Mouse (Mus musculus): ENCODE measurements around the gene Lcn12. TPM values are rescaled to one million over a fixed set of nuclear protein-coding genes. Genes with fewer than 3 reads are reported as not detected.

Gene Lcn12
- not detected in 2 replicates for polyA plus RNA-seq (2012; rRNA removed)

GRCm38 (mm10) chr2:25493476-25493961 is at the start of gene Lcn12:
Gene Lcn12 (minus strand): TSS chr2:25493911.

GRCm38 (mm10) chr2:25501593-25502486 is 8.1 kb upstream of the Lcn12 start, which contains the start of gene C8g:
Gene C8g (minus strand): TSS chr2:25501719.

GRCm38 (mm10) chr2:25500576-25501405 is 7.1 kb upstream of the Lcn12 start, which contains the start of gene Fbxw5:
Gene Fbxw5 (plus strand): TSS chr2:25500750.

GRCm38 (mm10) chr2:25469969-25470368 is 23.7 kb downstream of the Lcn12 start, which contains the start of gene Ptgds:
Gene Ptgds (minus strand): TSS chr2:25470046.

GRCm38 (mm10) chr2:25460551-25461309 is 33.0 kb downstream of the Lcn12 start, which contains the start of gene Paxx:
Gene Paxx (minus strand): TSS chr2:25461094.

GRCm38 (mm10) chr2:25456205-25456953 is 37.3 kb downstream of the Lcn12 start, which contains the start of gene Clic3:
Gene Clic3 (plus strand): TSS chr2:25456838.

Other genes starting within 250 kb of the Lcn12 start
- gene AL732309.1, start 247.0 kb downstream of the Lcn12 start, polyA plus RNA-seq (2012; rRNA removed), result 16.6 and 17.1 TPM in 2 replicates
- gene Tmem203, start 238.5 kb downstream of the Lcn12 start, polyA plus RNA-seq (2012; rRNA removed), result 22.0 and 25.2 TPM in 2 replicates
- 6.2 and 6.9 TPM in 2 replicates for gene Tprn, start 231.3 kb downstream of the Lcn12 start, polyA plus RNA-seq (2012; rRNA removed)
- 123 TPM in 2 replicates for gene Ssna1, start 221.5 kb downstream of the Lcn12 start, polyA plus RNA-seq (2012; rRNA removed)
- 107 and 110 TPM in 2 replicates for gene Anapc2, start 221.4 kb downstream of the Lcn12 start, polyA plus RNA-seq (2012; rRNA removed)
- not detected in 2 replicates for gene Tmem210, start 205.8 kb downstream of the Lcn12 start, polyA plus RNA-seq (2012; rRNA removed)
- gene Lrrc26, start 204.0 kb downstream of the Lcn12 start, polyA plus RNA-seq (2012; rRNA removed), result 0.05 TPM in 1 of 2 replicates, not detected in the other
- gene Grin1, start 174.7 kb downstream of the Lcn12 start, polyA plus RNA-seq (2012; rRNA removed), result 60.3 and 61.9 TPM in 2 replicates
- 24.1 and 24.3 TPM in 2 replicates for gene Man1b1, start 161.6 kb downstream of the Lcn12 start, polyA plus RNA-seq (2012; rRNA removed)
- 40.8 and 43.8 TPM in 2 replicates for gene Dpp7, start 137.6 kb downstream of the Lcn12 start, polyA plus RNA-seq (2012; rRNA removed)
- gene Uap1l1, start 128.2 kb downstream of the Lcn12 start, polyA plus RNA-seq (2012; rRNA removed), result 3.7 and 4.6 TPM in 2 replicates
- gene Sapcd2, start 121.6 kb downstream of the Lcn12 start, polyA plus RNA-seq (2012; rRNA removed), result 16.3 and 17.1 TPM in 2 replicates
- 9.8 and 11.4 TPM in 2 replicates for gene Entpd2, start 98.0 kb downstream of the Lcn12 start, polyA plus RNA-seq (2012; rRNA removed)
- 549 and 616 TPM in 2 replicates for gene Npdc1, start 94.6 kb downstream of the Lcn12 start, polyA plus RNA-seq (2012; rRNA removed)
- 0.20 and 0.26 TPM in 2 replicates for gene Fut7, start 70.6 kb downstream of the Lcn12 start, polyA plus RNA-seq (2012; rRNA removed)
- 42.3 and 48.1 TPM in 2 replicates for gene Abca2, start 65.2 kb downstream of the Lcn12 start, polyA plus RNA-seq (2012; rRNA removed)
- 0.82 and 3.4 TPM in 2 replicates for gene Clic3, start 37.1 kb downstream of the Lcn12 start, polyA plus RNA-seq (2012; rRNA removed)
- 155 and 156 TPM in 2 replicates for gene Paxx, start 32.8 kb downstream of the Lcn12 start, polyA plus RNA-seq (2012; rRNA removed)
- gene Ptgds, start 23.9 kb downstream of the Lcn12 start, polyA plus RNA-seq (2012; rRNA removed), result 539 and 800 TPM in 2 replicates
- gene Fbxw5, start 6.8 kb upstream of the Lcn12 start, polyA plus RNA-seq (2012; rRNA removed), result 30.0 and 36.6 TPM in 2 replicates
- 2.5 and 4.0 TPM in 2 replicates for gene C8g, start 7.8 kb upstream of the Lcn12 start, polyA plus RNA-seq (2012; rRNA removed)
- gene Traf2, start 53.0 kb upstream of the Lcn12 start, polyA plus RNA-seq (2012; rRNA removed), result 9.5 and 10.1 TPM in 2 replicates
- gene Edf1, start 63.9 kb upstream of the Lcn12 start, polyA plus RNA-seq (2012; rRNA removed), result 200 and 205 TPM in 2 replicates
- gene Mamdc4, start 80.9 kb upstream of the Lcn12 start, polyA plus RNA-seq (2012; rRNA removed), result 2.7 and 2.8 TPM in 2 replicates
- 149 and 150 TPM in 2 replicates for gene Phpt1, start 81.3 kb upstream of the Lcn12 start, polyA plus RNA-seq (2012; rRNA removed)
- gene Ajm1, start 87.8 kb upstream of the Lcn12 start, polyA plus RNA-seq (2012; rRNA removed), result 32.4 and 41.2 TPM in 2 replicates
- gene Rabl6, start 114.6 kb upstream of the Lcn12 start, polyA plus RNA-seq (2012; rRNA removed), result 79.9 and 82.9 TPM in 2 replicates
- 0.04 TPM in 1 of 2 replicates, not detected in the other for gene Ccdc183, start 123.8 kb upstream of the Lcn12 start, polyA plus RNA-seq (2012; rRNA removed)
- 47.6 and 54.3 TPM in 2 replicates for gene Tmem141, start 128.1 kb upstream of the Lcn12 start, polyA plus RNA-seq (2012; rRNA removed)
- gene Fcna, start 134.1 kb upstream of the Lcn12 start, polyA plus RNA-seq (2012; rRNA removed), result 1.3 and 2.2 TPM in 2 replicates
- gene Lcn8, start 159.2 kb upstream of the Lcn12 start, polyA plus RNA-seq (2012; rRNA removed), result not detected in 2 replicates
- gene Lcn5, start 164.0 kb upstream of the Lcn12 start, polyA plus RNA-seq (2012; rRNA removed), result not detected in 2 replicates
- not detected in 2 replicates for gene Lcn6, start 182.9 kb upstream of the Lcn12 start, polyA plus RNA-seq (2012; rRNA removed)
- gene Lcn10, start 188.8 kb upstream of the Lcn12 start, polyA plus RNA-seq (2012; rRNA removed), result not detected in 2 replicates
- gene Obp2a, start 206.1 kb upstream of the Lcn12 start, polyA plus RNA-seq (2012; rRNA removed), result not detected in 2 replicates
- gene Bmyc, start 212.8 kb upstream of the Lcn12 start, polyA plus RNA-seq (2012; rRNA removed), result 64.8 and 76.6 TPM in 2 replicates
- gene Obp2b, start 243.1 kb upstream of the Lcn12 start, polyA plus RNA-seq (2012; rRNA removed), result not detected in 2 replicates